Mouse (Mus musculus) cerebellum, postnatal 4 days (tissue): Measurements from ENCODE around the gene Ipp.
A peak's percentile ranks its signal among the peaks of the same experiment; 100 is the strongest.

Source experiments
- DNase-seq, 2 experiments: peaks; one replicate each; pipeline ENCODE4 v3.0.0; 2022; ENCODE audit warnings: low spot score in 2 of 2, mixed read lengths in 1 of 2

Gene Ipp

GRCm38 (mm10) chr4:116557306-116558121, 50.2 kb downstream of the Ipp start, which contains the start of gene Gpbp1l1:
Gene Gpbp1l1 (plus strand): TSS chr4:116557658.
- peak; percentile 96 to 97 for DNase-seq

GRCm38 (mm10) chr4:116558151-116558882, 51.0 kb downstream of the Ipp start:
- no peak for DNase-seq
